9 mouse cellular contexts compared by ENCODE assay signal in the genomic region with DNA sequence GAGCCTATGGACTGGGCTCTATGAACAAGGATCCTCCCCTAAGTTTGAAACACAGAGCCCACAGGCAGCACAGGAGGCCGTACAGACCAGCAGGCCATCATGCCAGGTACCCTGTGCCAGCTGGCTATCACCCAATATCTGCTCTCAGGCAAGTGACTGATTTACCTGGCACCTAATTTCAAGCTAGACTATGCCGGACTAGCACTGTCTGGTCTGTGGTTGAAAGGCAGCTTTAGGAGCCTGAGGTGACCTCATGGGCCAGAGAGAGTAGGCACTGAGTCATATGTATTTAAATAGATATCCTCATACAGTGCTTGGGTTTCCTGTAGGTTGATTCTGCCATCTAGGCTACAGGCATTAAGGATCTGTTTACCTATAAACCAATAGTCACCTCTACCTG.
DNase-seq lines count a peak whose midpoint lies in the region; ATAC-seq and TF ChIP-seq lines count a peak whose summit lies in the region.
"Had no signal": no experiment of that assay in that cellular context is flagged by ENCODE, and none has a peak within 500 bp of the region (broad histone marks: within the 10 kb centered on the region; RNA-seq: fewer than 3 reads in every experiment).

No protein-coding gene starts in this region.

- DNase-seq in adrenal gland, adult 2 months, result peak; percentile 35
- DNase-seq in adrenal gland, postnatal 4 days (ENCODE audit: low spot score in 2 of 2), result no peak
- DNase-seq in lung, adult 18-20 months, result peak; percentile 59 to 65
- no peak for DNase-seq in lung, adult 2 months
- peak; percentile 44 to 66 for DNase-seq in kidney, postnatal 4 days
- DNase-seq in skeletal muscle tissue, adult 2 months (ENCODE audit: low read depth, low spot score), result peak; percentile 72
- DNase-seq in thymus, adult 18-20 months, result no peak

- 30% methylated on average over 2 of the region's 2 CpGs for WGBS in lung, adult 2 months

- H3K4me1 ChIP-seq in lung, adult 2 months (ENCODE audit: control insufficient read depth, insufficient read depth, low read length), result peaks cover 13% of the 10 kb centered on the region

- H3K4me3 ChIP-seq in lung, adult 2 months (replicated peaks; ENCODE audit: extremely low read depth, low read depth, low read length), result no peak overlapping the region

- TF ChIP-seq POLR2A in lung, adult 2 months (IDR thresholded peaks at IDR 0.05; ENCODE audit: borderline replicate concordance, extremely low read depth, low read depth, low read length), result no peak

- TF ChIP-seq CTCF in lung, adult 2 months (IDR thresholded peaks at IDR 0.05; ENCODE audit: insufficient read depth, low read length), result no peak

- no peak for ATAC-seq in erythroid progenitor cell, adult 5-6 weeks (replicated peaks; ENCODE audit: low FRiP score, poor library complexity, severe bottlenecking)
- ATAC-seq: forebrain, embryonic 16.5 days had no signal

Comparison
In these comparisons a context has a peak if more than half of its experiments do, and no peak if none do; other contexts are left out.
1. DNase-seq: peak in adrenal gland, adult 2 months (single experiment), lung, adult 18-20 months (2 of 2), kidney, postnatal 4 days (2 of 2) and skeletal muscle tissue, adult 2 months (single experiment); none in adrenal gland, postnatal 4 days (0 of 2), lung, adult 2 months (single experiment) and thymus, adult 18-20 months (0 of 2).